Mouse (Mus musculus) skeletal muscle tissue, postnatal 0 days (tissue): Measurements from ENCODE around the gene Cyp2c66. TPM values are rescaled to one million over a fixed set of nuclear protein-coding genes. Genes with fewer than 3 reads are reported as not detected.

Experiments used
- polyA plus RNA-seq: library from polyadenylated mRNA; unstranded; fragments of >200 nt; fragmentation: Nextera tagmentation; extraction: Ambion mirVana; gene quantifications from 2 replicates; pipeline ENCODE4 v1.2.1, GENCODE M21; 2015

Gene Cyp2c66
- polyA plus RNA-seq: not detected in 2 replicates

GRCm38 (mm10) chr19:39113644-39114043 is at the start of gene Cyp2c66:
TSS of gene Cyp2c66 (plus strand) at chr19:39113898.

Other genes starting within 250 kb of the Cyp2c66 start
- 5.1 and 7.4 TPM in 2 replicates for gene Hells, start 183.0 kb upstream of the Cyp2c66 start, polyA plus RNA-seq
- not detected in 2 replicates for gene Cyp2c55, start 106.9 kb upstream of the Cyp2c66 start, polyA plus RNA-seq
- not detected in 2 replicates for gene Cyp2c65, start 52.9 kb upstream of the Cyp2c66 start, polyA plus RNA-seq
- not detected in 2 replicates for gene Cyp2c29, start 155.5 kb downstream of the Cyp2c66 start, polyA plus RNA-seq